Mouse (Mus musculus) layer of hippocampus, postnatal 25 days (tissue): ENCODE measurements around the gene Gm4707. TPM values are rescaled to one million over a fixed set of nuclear protein-coding genes. Genes with fewer than 3 reads are reported as not detected.
"Not testable (repeated sequence)": the region's sequence is repeated elsewhere in the genome, so short reads cannot be mapped to it uniquely, and the experiment has no call there.

Experiments
- DNase-seq, 2 experiments: peaks; one replicate each; pipeline ENCODE4 v3.0.0; 2022; ENCODE audit warnings: mixed read lengths in 2 of 2, low spot score in 1 of 2; ENCODE audit errors: extremely low spot score in 1 of 2
- total RNA-seq, 2 experiments: library from RNA; stranded (reverse); gene quantifications; 2 replicates each; pipeline ENCODE4 v1.2.3; 2021

Gene Gm4707
- total RNA-seq, 2 experiments from 2014 or later: 1.6 to 2.6 TPM

- no peak for DNase-seq
These were observed 14.5 kb downstream of the Gm4707 start for GRCm38 (mm10) chr17:71445191-71445590.

GRCm38 (mm10) chr17:71444718-71445117, 15.0 kb downstream of the Gm4707 start:
- no peak for DNase-seq

GRCm38 (mm10) chr17:71444126-71444525, 15.6 kb downstream of the Gm4707 start:
- DNase-seq: no peak

- DNase-seq: no peak
These were observed 16.4 kb downstream of the Gm4707 start for GRCm38 (mm10) chr17:71443273-71443672.

GRCm38 (mm10) chr17:71422502-71422901, 37.2 kb downstream of the Gm4707 start:
- DNase-seq: not testable (repeated sequence)

GRCm38 (mm10) chr17:71419448-71419847, 40.3 kb downstream of the Gm4707 start:
- not testable (repeated sequence) for DNase-seq

GRCm38 (mm10) chr17:71417008-71417407, 42.7 kb downstream of the Gm4707 start:
- DNase-seq: no peak

Other genes starting within 250 kb of the Gm4707 start
- gene Emilin2, start 147.9 kb downstream of the Gm4707 start, total RNA-seq: 1 to 10 TPM; 2.3 to 3.8 TPM
- 10 to 100 TPM; 28.8 to 33.8 TPM for gene Smchd1, start 15.4 kb upstream of the Gm4707 start, total RNA-seq
- under 1 TPM; 0.38 to 0.69 TPM for gene Ndc80, start 66.9 kb upstream of the Gm4707 start, total RNA-seq
- gene Spdya, start 92.1 kb upstream of the Gm4707 start, total RNA-seq: 1 to 10 TPM in 1 of 2 experiments, under 1 TPM in 1; 0.75 to 1.1 TPM
- gene Wdr43, start 156.0 kb upstream of the Gm4707 start, total RNA-seq: 10 to 100 TPM; 24.9 to 26.7 TPM
- 1 to 10 TPM; 1.2 to 1.8 TPM for gene Togaram2, start 213.3 kb upstream of the Gm4707 start, total RNA-seq